Mouse (Mus musculus): ENCODE data around the gene Wsb1. TPM values are rescaled to one million over a fixed set of nuclear protein-coding genes. Genes with fewer than 3 reads are reported as not detected.

Wsb1 gene
- total RNA-seq, 2 experiments from 2014 or later, result 103 to 134 TPM

Other genes with a start within 250 kb of the Wsb1 start
- gene Ksr1, start 108.3 kb downstream of the Wsb1 start, total RNA-seq (2021), result 10 to 100 TPM; 16.0 to 16.9 TPM
- gene Gm9964, start 42.2 kb upstream of the Wsb1 start, total RNA-seq (2021), result under 1 TPM in 1 of 2 experiments, not detected in 1; 0.76 TPM
- 10 to 100 TPM; 74.9 to 76.1 TPM for gene Nf1, start 85.0 kb upstream of the Wsb1 start, total RNA-seq (2021)
- gene Omg, start 249.4 kb upstream of the Wsb1 start, total RNA-seq (2021), result 1 to 10 TPM; 8.1 to 9.7 TPM